Mouse (Mus musculus): ENCODE data around the gene Nupr1.
A peak's percentile ranks its signal among the peaks of the same experiment; 100 is the strongest.
"Not testable (repeated sequence)": the region's sequence is repeated elsewhere in the genome, so short reads cannot be mapped to it uniquely, and the experiment has no call there.

Nupr1 gene

DNA sequence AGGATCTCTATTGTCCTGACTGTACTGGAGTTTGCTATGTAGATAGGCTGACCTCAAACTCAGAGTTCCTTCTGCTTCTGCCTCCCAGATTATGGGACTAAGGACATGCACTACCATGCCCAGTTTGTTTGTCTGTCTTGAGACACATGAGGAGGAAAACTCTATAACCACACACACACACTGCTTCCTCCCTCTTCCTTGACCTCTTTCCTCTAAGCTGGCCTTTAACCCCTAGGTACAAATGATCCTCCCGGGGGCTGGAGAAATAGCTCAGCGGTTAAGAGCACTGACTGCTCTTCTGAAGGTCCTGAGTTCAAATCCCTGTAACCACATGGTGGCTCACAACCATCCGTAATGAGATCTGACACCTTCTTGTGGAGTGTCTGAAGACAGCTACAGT is 13.7 kb upstream of the Nupr1 start:
- DNase-seq (ENCODE audit: low spot score in 2 of 2): no peak

DNA sequence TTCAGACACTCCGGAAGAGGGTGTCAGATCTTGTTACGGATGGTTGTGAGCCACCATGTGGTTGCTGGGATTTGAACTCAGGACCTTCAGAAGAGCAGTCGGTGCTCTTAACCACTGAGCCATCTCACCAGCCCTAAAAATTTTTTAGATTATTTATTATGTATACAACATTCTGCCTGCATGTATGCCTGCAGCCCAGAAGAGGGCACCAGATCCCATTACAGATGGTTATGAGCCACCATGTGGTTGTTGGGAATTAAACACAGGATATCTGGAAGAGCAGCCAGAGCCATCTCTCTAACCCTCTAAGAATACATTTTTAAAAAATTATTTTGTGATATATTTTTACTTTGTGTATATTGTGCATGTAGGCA is 12.6 kb upstream of the Nupr1 start:
- DNase-seq (ENCODE audit: low spot score in 2 of 2): not testable (repeated sequence)

DNA sequence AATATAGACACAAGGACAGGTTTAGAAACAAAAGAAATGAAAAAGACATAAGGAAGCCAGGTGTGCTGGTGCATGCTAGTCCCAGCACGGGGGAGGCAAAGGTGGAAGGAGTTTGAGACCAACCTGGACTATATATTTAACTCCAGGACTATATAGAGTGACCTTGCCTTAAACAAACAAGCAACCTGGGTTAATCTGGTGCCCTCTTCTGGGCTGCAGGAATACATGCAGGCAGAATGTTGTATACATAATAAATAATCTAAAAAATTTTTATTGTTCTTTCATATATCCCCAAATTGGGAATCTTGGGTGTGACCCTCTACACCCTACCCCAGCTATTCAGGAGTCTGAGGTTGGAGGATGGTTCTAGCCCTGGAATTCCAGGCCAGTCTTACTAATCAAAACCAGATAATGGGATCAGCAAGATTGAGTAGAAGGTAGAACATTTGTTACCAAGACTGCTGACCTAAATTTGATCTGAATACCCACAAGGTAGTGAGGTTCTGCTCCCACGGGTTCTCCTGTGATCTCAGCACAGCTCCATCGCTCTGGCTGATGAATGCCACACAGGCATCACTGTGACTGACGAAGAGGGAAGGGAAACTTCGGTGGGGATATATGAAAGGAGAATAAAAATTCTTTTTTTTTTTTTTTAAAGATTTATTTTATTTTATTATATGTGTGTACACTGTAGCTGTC is 12.0 kb upstream of the Nupr1 start:
- no peak for DNase-seq (ENCODE audit: low spot score in 2 of 2)

DNA sequence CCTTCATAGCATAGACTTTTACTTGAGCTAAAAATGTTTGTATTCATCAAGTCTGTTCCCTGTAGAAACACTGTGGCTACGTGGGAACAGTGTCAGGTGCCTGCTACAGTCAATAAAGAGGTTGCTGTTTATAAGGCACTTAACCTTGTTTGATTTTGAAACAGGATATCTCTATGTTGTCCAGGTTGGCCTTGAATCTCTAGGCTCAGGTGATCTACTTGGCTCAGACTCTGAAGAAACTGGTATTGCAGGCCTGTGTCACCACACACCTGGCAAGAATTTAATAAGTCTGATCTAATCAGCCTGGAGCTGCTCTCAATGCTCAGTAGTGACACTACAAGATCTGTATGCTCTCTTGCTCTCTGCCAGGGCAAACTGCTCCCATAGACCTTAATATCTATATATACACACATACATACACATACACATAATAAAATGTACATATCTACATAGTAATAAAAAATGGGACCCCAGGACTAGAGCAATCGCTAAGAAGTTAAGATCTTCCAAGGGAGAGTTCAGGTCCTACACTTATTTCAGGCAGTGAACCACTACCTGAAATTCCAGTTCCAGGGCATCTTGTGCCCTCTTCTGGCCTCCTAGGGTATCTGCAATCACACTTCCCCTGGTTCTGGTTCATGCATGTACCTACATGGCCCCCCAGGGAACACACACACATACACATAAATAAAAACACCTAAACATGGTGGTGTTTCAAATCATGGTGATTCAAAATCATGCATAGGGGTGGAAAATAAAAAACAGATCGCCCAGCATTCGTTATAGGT is 6.3 kb upstream of the Nupr1 start:
- peak in 1 of 2 experiments; percentile 17 for DNase-seq (ENCODE audit: low spot score in 2 of 2)

DNA sequence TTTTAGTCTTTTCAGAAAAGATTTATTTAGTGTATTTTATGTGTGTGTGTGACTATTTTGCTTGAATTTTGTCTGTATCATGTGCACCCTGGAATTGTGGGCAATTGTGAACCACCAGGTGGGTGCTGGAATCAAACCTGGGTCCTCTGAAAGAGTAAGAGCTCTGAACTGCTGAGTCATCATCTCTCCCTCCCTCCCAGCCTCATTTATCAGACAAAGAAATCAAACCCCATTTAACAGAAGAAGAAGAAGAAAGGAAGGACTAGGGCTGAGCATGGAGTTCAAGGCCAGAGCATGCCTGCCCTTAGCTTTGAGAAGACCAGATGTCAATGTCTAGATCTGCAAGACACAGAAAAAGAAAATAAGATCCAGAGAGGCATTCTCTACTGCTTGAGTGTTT is 4.7 kb upstream of the Nupr1 start:
- DNase-seq (ENCODE audit: low spot score in 2 of 2): no peak

DNA sequence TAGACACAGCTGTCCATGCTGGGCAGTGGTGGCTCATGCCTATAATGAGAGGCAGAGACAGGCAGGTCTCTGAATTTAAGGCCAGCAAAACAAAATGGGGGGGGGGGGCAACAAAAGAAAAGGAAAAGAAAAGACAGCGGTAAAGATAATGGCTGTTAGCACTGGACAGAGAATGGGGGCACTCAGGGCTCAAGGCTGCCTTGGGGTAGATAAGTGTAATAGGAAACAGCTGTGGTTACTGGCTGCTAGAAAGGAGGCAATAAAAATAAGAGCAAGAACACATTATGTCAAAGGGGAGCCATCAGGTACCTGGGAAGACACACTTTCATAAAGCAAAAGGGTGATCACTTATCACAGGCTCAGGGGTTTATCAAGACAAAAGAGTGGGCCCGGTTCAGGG is 1.8 kb upstream of the Nupr1 start:
- no peak for DNase-seq (ENCODE audit: low spot score in 2 of 2)

DNA sequence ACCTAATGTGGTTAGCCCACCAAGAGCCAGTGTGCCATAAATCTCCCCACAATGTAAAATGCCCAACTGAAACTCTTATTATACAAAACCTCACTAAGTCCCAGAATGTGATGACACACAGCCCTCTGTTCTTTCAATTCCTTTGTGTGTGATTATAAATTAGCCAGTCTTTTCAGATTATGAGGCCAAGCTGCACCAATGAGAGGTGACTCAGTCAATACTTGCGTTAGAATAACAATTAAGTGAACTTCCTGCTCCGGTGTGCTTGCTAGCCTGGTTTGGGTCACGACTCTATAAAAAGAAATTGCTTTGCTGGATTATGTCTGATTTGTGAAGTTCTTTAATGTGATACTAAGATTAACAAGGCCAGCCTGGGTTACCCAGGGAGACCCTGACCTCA is 746 bp downstream of the Nupr1 start:
- no peak for DNase-seq (ENCODE audit: low spot score in 2 of 2)

DNA sequence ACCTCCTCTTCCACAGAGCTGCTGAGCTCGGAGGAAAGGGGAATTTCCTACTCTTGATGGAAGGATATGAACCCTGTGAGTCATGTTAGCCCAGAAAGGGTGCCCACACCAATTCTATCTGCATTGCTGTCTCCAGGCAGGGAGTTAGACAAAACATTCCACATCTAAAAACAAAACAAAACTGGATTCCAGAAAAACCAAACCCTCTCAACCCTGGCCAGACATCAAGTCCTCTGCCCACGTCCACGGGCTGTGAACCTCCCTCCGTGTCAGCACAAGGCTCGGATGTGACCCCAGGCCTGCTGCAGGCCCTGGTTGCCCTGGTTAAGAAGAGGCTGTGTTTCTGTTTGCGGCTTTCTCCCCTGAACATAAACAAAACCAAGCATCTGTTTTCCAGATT is 2.5 kb downstream of the Nupr1 start:
- no peak for DNase-seq (ENCODE audit: low spot score in 2 of 2)

DNA sequence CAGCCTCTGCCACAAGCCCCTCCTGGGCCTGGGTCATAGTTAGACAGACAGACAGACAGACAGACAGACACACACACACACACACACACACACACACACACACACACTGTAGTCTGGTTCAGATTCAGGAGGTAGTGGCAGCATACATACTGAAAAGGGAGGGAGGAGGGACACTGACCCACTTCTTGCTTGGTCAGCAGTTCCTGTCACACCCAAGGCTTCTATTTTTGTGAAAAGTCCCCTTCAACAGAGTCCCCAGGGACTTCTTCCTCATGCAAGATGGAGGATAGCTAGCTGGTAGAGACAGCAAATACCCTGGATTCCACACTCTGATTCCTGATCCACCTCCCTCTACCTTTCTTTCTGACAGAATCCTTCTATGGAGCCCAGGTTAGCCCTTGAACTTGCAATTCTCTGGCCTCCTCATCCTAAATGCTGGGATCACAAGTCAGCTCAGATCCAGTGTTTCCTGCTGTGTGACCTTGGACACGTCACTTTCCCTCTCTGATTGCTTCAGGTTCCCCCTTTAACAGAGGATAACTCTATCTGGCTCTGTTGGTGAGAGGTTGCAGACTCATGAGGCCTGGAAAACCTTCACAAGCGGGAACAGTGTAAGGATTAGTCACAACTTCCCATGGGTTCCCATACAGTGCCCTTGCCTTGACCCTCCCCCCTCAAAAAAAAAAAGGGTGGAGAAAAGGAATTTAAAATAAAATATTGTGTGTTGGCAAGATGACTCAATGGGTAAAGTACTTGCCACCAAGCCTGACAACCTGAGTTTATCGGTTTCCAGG is 4.7 kb downstream of the Nupr1 start:
- DNase-seq (ENCODE audit: low spot score in 2 of 2): no peak

DNA sequence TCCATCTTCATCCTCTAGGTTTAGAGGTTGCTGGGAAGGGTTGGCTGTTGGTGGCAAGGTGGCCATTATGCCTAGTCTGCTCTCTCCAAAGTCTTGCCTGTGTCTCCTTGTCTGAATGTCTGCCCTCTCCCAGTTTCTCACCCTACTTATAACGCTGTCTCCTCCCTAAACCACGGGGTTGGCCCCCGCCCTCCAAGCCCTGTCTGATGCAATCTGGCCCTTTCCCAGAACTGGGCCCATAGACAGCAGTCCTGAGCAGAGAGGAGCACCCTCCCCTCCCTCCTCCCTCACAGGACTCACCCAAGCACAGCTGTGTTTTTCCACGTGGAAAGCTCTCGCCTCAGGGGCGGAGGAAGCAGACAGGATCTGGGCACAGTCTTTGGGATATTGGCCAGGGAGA is 5.3 kb downstream of the Nupr1 start:
- peak; percentile 22 to 39 for DNase-seq (ENCODE audit: low spot score in 2 of 2)

DNA sequence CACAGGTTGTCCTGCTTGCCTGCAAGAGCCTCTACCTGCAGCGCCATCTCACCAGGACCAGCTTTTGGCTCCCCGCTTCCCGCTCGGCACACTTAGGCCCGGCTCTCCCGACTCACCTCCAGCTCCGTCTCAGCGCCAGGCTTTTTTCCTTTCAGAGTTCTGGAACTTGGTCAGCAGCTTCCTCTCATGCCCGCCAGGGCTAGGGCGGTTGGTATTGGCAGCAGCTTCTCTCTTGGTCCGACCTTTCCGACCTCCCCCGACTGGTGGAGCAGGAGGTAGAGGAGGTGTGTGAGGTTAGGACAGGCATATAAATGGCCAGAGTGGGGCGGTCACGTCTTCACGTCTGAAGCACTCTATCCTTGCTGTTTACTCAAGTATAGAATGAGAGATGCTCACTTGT is 5.9 kb downstream of the Nupr1 start:
- no peak for DNase-seq (ENCODE audit: low spot score in 2 of 2)

DNA sequence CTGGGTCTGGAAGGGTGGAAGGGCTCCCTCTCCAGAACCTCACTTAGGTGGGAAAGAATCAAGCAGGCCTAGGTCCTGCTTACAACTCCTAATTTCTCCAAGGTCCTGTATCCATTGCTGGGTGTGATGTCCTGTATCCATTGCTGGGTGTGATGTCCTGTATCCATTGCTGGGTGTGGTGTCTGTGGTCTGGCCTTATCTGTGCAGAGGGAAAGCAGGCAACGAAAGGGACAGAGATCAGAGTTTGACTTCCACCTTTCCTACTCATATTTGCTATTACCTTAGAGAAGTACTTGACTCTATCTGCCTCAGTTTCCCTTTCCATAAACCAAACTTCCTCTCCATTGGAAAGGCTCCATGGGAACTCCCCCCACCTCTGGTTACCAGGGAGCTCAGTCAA is 7.3 kb downstream of the Nupr1 start:
- DNase-seq (ENCODE audit: low spot score in 2 of 2): no peak

DNA sequence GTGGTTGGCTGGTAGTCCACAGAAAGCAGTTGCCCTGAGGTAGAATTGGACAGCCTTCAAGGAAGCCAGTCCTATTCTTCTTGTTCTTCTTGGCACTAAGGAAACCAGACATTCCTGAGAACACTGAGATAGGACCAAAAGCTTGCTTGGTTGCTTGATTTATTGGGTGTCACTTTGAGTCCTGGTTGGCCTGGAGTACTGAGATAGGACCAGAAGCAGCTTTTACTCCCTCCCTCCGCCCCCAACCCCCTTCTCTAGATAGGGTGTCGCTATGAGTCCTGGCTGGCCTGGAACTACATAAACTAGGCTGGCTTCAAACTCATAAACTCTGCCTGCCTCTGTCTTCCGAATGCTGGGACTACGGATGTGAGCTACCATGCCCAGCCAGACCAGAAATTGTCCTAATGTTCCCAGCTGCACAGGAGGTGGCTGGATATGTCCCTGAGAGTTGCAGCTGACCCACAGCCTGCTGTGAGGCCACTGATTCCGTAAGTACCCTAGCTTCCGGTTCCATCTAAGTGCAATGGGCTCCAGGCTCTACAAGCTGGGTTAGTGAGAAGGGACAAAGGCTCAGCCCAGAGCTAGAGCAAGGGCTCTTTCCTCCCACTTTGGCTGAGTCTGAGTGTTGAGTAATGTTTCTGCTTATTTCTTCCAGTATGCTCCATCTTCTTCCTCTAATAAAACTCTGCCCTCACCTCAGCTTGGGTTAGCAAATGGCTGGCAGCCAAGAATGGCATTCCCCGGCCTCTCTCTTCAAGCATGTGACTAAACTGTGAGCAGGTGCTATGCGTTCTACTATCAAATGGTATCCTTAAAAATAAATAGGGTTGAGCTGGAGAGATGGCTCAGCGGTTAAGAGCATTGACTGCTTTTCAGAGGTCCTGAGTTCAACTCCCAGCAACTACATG is 9.0 kb downstream of the Nupr1 start:
- no peak for DNase-seq (ENCODE audit: low spot score in 2 of 2)

DNA sequence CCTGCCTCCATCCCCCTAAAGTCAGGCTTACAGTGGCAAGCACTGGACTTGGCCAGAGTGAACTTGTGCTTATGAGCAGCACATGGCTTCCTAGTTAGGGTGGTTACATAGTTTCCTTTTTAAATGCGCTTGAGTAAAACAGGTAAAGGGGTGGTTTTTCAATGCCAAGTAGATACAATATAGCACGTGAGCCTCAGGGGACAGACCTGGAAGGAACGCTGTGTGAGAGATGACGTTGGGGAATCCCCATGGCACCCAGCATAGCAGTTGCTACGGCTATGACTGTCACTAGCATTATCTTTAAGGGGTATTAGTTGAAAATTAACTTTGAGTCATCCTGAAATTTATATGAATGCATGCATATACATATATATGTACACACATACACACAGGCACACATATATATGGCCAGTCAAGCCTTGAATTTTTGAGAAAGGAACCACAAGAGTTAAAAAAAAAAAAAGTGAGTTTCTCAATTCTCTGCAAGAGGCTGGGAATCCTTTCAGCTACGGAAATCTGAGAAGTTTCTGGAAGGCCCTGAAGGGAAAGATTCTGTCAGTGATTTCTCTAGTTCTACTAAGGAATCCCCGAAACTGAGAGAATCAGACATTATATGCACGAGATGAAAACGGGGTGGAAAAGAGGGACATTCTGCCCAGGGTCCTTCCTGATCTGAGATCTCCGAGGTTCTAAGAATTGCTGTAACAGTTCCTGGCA is 10.9 kb downstream of the Nupr1 start:
- DNase-seq (ENCODE audit: low spot score in 2 of 2): no peak

DNA sequence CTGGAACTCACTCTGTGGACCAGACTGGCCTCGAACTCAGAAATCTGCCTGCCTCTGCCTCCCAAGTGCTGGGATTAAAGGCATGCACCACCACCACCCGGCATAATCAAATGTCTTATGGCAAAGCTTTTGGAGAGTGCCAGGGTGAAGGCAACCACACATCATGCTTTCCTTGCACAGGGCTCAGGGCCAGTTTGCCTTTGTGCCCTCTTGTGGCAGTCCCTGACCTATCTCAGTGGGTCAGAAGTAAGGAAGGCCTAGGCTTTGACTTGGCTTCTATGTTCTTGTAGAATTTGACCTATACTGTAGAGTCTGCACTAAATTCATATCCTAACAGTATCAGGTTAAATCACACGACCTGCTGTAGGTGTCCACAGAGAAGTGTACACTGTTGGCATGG is 14.0 kb downstream of the Nupr1 start:
- no peak for DNase-seq (ENCODE audit: low spot score in 2 of 2)

DNA sequence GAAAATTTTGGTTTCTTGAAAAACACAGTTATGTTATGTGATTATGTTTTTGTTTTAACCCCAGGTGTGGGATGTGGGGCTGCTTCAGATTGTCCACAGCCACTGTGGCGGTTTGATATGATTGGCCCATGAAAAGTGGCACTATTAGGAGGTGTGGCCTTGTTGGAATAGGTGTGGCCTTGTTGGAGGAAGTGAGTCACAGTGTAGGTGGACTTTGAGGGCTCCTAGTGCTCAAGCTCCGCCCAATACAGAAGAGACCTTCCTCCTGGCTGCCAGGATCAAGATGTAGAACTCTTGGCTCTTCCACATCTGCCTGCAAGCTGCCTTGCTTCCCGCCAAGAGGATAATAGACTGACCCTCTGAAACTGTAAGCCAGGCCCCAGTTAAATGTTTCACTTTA is 17.9 kb downstream of the Nupr1 start:
- DNase-seq (ENCODE audit: low spot score in 2 of 2): no peak

DNA sequence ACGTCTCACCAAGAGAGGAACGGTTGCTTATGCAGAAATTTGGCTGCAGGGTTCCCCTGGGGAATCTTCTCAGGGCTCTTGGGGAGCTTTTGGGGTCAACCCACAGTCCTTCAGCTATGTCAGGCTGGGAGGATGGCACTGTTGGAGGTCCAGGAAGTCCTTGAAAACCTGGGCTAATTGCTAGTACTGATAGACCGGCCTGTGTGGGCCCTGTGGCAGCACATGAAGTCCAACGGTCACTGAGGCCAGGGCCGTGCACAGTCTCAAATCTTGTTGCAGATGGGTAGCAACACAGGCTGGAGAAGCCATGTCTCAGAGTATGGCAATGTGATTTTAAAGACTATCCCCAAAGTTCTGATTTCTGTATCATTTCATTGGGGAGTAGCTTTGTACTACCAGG is 22.9 kb downstream of the Nupr1 start:
- no peak for DNase-seq (ENCODE audit: low spot score in 2 of 2)

DNA sequence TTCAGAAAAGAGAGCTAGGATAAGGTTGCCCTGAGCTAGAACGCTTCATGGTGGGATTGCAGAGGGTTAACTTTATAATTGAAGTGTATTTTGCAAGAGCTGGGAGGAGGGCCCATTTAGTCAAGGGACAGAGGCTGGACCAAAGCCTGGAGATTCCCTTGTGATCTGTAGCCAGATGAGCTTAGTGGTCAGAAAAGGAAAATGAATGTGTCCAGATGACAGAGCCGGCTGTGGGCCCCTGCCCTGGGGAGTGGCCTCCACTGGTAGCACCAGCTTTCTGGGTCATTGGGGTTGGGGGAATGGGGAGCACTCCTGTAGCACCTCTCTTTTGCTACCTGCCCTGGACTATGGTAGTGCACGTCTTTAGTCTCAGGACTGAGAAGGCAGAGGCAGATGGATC is 23.6 kb downstream of the Nupr1 start:
- DNase-seq (ENCODE audit: low spot score in 2 of 2): no peak

DNA sequence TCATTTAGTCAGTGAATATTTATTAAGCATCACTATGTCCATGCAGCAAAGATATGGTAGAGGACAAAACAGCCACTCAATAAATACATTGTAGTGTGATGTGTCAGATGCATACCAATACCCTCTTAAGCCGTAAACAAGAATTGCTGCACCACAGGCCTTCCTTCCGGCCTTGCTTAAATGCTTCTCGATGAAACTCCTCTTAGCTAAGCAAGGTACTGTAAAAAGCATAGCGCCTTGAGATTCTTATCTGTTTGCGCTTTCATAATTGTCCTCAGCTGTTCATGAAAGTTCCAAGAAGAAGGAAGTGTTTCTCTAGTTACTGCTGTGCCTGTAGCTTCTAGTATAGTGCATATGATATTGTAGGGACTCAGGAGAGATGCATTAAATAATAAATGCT is 24.1 kb downstream of the Nupr1 start:
- no peak for DNase-seq (ENCODE audit: low spot score in 2 of 2)

DNA sequence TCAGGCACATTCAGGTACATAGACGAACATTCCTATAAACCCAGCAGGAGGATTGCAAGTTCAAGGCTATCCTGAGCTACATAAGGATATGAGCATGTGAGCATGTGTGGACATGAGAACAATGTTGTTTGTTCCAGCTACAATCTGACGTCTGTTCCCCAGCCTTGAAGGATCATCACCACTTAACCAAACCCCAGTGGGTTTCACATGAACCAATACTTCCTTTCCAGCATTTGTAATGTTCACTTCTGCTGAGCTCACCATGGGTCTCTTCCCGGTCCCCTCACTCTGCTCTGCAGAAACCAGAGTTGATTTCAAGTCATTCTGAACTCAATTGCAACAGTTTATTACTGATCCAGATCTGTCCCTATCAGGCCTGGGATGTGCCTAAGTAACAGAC is 28.0 kb downstream of the Nupr1 start:
- DNase-seq (ENCODE audit: low spot score in 2 of 2): no peak

DNA sequence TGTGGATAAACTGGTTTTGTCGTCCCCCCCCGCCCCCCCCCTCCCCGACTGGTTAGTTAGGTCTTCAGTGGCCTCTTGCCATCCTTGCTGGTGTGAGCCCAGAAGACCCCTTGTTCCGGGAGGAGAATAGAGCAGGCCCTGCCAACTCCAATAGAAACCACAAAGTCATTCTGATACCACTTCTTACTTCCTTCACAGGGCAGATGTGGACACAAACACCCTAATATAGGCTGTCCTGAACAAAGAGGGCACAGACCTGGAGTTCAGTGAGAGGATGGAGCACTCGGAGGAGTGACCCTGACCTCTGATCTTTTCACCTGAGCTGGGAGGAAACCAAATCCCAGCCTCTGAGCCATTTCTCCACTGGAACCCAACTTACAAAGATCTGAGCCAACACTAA is 28.8 kb downstream of the Nupr1 start:
- no peak for DNase-seq (ENCODE audit: low spot score in 2 of 2)

All from frontal cortex, postnatal 14 days (tissue).